Mouse (Mus musculus) brain, embryonic 14.5 days (tissue): ENCODE results near the gene Xlr5a.

Experiments used
- CTCF ChIP-seq: fragments of 200-500 bp; IDR thresholded peaks from 2 replicates; pipeline ENCODE4 v1.5.1; 2012; ENCODE audit warnings: inconsistent platforms, mild to moderate bottlenecking, moderate library complexity, borderline replicate concordance; ENCODE audit not compliant: insufficient read depth, insufficient read length; ENCODE audit errors: extremely low read depth
- POLR2A ChIP-seq: fragments of 200-500 bp; IDR thresholded peaks from 2 replicates; pipeline ENCODE4 v1.6.1; 2012; ENCODE audit warnings: mild to moderate bottlenecking, inconsistent platforms, borderline replicate concordance; ENCODE audit not compliant: poor library complexity, insufficient read depth, insufficient read length, severe bottlenecking; ENCODE audit errors: extremely low read depth

DNA sequence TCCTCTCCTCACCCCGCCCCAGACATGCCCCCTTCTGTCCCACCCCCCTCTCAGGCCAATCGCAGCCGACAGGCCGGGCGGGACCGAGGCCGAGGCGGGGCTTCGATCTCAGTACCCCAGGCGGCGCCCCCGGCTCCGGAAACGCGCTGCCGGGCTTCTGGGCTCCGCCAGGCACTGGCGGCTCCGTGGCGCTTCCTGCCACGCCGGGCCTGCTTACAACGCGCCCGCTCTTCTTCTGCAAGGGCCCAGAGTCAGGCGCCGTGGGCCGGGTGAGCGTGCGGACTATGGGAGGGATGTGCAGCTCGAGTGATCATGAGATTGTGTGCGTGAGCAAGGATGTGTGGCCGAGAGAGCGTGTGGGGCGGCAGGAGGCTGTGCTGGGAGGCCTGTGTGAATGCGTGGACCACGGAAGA, 49.7 kb upstream of the Xlr5a start, which contains the start of gene Zfp275:
- TF ChIP-seq CTCF = no peak
- peak; percentile 67 for TF ChIP-seq POLR2A
